Mouse (Mus musculus): Measurements from ENCODE around the gene Mfsd11. TPM values are rescaled to one million over a fixed set of nuclear protein-coding genes. Genes with fewer than 3 reads are reported as not detected.
"Not testable (repeated sequence)": the region's sequence is repeated elsewhere in the genome, so short reads cannot be mapped to it uniquely, and the experiment has no call there.

The Mfsd11 gene
- total RNA-seq, 2 experiments from 2014 or later, result 33.7 to 35.2 TPM

DNA sequence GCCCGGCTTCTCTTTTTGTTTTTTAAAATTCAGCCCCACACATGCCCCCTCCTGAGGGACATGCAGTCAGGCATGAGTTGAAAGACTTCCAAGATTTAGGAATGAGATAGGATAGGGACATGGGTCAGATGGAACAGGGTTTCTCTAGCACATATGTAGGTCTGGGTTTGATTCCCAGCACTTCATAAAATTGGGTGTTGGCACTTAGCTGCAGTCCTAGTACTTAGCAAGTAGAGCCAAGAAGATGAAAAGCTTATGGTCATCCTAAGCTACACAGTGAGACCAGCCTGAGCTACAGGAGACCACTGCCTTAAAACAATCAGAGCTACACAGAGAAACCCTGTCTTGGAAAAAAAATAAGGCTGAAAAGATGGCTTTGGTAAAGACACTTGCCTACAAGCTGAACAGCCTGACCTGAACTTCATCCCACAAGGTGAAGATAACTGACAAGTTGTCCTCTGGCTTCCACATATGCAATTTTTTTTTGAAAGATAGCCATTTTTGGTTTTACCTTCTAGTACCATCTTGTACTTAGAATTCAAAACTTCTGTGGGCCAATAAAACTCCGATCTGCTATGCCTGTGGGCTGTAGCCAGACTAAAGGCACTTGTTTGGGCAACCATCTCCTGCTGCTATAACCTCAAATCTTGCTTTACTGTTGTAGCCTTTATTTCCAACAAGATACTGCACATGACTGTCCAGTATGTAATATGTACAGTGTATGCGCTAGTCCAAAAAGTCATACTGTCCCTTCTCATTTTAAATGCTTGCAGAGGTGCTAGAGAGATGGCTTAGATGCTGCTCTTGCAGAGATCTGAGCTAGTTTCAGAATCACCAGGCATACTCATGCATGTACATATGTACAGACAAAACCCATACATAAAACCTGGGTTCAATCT, 4.8 kb upstream of the Mfsd11 start:
- DNase-seq, result no peak

DNA sequence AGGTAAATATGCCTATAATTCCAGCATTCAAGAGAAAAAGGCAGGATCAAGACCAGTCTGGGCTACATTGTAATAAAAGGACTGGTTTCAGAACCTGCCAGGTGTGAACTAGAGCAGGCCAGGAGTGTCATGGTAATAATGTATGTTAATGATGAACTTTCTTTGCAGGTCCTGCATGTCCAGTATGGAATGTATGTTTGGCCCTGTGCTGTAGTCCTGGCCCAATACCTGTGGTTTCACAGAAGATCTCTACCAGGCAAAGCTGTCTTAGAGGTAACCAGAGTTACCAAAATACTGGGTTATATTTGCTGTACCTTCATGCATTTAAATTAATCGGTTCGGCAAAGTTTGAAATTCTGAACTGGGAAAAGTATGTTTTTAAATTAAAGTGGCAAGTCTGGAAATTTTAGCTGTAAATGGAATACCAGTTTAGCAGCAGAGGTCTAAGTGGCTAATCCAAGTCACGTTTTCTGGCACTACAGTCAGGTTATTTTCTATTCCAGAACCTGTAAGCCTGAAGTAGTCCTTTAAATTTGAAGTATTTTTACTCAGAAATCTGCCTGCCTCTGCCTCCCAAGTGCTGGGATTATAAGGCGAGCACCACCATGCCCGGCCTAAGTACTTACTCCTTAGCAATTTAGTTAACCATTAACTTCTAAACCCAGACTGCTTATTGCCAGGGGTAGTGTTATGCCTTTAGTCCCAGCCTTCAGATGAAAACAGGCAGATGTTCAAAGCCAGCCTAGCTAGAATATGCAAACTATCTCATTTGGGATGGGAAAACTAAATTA, 4.0 kb upstream of the Mfsd11 start:
- DNase-seq, result no peak

DNA sequence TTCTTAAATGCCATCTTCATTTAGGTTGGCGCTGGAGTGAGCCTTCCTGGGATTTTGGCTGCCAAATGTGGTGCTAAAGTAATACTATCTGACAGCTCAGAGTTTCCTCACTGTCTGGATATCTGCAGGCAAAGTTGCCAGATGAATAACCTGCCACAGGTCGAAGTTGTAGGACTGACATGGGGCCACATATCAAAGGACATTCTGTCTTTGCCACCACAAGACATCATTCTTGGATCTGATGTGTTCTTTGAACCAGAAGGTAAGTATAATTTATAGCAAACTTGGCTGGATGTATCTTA, 3.4 kb upstream of the Mfsd11 start:
- DNase-seq, result not testable (repeated sequence)

DNA sequence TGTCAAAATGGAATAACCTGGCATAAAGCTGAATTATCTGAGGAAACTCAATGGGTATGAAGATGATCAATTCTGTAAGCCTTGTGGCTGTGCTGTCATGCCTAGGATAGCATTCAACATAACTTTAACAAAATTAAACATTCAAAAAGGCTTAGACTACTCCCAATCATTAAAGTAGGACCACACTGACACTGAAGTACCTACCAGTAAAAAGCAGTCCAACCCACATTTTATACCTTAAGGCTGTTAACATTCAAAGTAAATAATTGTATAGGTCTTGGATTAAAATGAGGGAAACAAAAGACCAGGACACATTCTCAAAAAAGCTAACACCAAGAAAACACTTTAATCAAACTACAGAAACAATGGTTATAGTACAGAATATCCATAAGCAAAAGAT, 2.7 kb upstream of the Mfsd11 start:
- DNase-seq, result no peak

DNA sequence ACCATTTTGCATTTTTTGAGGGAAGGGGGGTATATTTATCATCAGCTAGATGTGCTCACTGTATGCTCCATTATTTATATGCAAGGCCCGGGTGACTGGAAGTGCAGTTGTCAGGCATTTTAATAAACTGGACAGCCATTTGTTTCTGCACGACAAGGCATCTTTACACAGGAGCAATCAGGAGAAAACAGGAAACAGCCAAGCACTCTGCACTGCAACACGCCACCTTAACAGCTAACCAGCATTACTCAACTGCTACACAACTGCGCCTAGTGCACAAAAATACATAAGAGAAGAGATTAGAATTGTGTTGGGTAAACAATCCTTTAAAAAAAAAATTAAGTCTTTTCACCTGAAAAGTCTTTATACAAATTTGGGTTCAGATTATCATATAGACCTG, 2.2 kb upstream of the Mfsd11 start:
- no peak for DNase-seq

DNA sequence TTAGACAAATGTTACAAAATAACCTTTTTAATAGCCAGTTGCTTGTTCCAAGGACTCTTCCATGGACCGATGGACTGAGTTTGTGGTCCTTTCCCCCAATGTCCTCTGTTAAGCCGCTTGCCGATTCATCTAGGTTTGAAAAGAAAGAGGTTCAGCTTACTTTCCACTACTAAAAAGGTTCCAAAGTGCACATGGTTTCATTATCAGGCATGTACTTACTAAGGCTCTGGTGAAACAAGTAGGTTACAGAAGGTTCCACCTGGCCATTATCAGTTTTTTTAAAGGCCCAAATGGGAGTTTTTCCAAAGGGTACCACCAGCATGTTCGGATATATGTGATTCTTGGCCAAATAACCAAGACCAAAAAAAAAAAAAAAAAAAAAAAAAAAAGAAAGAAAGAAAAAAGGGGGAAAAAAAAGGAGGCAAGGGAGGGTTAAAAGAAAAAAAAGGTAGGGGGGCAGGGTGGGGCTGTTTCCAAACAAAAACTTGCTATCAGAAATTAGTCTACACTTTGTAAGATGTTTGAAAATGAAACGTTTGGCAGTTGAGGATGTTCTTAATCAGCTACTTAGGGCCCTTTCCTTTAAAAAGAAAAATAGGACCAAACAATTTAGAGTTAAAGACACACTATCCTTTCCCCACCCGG, 1.3 kb upstream of the Mfsd11 start:
- no peak for DNase-seq

DNA sequence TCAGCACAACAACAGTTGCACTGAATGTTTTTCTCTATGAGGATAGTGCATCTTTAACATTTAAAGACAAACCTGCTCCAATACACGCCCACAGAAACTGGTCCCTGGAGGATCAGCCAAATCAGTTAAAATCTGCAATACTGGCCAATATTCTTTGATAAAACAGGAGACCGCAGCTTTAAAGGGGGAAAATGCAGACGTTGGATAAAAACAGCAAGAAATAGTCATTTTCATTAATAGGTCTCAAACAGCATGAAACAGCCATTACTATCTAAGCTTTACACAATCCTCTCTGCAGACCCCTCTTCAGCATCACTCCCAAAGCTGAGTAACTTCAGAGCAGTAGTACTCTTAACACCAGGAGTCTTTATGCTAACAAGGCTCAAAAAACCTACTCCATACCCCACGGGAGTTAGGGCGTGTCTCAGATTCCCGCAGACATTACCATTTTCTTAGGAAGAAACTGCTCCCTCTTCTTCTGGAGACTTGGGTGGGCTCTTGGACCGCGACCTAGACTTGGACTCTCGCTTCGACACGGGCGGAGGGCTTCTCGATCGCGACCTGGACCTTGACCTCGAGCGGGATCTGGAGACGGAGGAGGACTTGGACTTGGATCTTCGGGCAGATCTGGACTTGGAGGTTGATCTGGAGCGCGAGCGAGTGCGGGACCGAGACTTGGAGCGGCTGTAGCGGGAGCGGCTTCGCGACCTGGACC, 507 bp upstream of the Mfsd11 start:
- no peak for DNase-seq

DNA sequence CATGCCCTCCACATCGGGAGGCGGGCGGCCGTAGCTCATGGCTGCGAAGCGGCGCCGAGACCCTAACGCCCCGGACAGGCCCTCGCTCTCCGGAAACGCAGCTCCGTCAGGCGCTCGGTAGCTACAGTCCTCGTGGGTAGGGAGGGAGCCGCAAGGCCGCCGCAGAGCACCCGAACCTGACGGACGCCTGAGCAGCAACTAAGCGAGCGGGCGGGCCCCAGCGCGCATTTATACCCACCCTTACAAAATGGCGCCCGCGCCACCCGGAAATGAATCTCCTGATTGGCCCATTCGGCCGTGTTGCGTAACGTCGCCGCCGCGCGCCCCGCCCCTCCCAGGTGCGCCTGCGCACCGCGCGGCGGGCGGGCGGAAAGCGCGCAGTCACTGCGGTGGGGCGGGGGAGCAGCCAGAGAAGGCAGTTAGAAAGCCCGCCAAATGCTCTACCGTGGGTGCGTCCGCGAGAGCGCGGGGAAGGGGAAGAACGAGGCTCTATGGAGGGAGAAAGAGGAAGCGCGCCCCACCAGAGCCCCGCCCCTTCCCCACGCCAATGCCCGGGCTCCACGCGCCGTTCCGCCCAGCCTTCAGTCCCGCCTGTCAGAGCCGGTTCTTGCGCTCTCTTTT, 761 bp downstream of the Mfsd11 start, which contains the start of gene Srsf2:
Gene Srsf2, minus strand, starts transcription at position 204 of the 621 bp plus-strand sequence.
- DNase-seq, result peak; percentile 95 to 97

DNA sequence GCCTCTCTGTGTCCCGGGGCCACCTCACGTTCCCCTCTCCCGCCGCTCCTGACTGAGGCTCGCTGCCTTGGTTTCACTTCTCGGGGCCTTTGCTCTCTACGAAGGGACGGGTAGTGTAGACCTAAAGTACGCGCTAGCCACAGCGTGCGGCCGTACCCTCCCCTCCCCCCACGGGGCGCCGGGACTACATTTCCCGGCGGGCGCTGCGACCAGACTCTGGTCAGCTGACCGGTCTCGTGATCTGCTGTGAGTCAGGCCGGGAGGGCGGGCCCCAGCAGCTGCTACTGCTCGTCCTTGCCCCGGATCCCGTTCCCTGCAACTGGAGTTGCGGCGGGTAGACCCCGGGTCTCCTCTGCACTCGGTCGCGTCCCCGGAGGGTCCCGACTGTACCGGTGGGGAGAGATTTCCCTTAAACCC, 1.3 kb downstream of the Mfsd11 start:
- peak; percentile 99 for DNase-seq

DNA sequence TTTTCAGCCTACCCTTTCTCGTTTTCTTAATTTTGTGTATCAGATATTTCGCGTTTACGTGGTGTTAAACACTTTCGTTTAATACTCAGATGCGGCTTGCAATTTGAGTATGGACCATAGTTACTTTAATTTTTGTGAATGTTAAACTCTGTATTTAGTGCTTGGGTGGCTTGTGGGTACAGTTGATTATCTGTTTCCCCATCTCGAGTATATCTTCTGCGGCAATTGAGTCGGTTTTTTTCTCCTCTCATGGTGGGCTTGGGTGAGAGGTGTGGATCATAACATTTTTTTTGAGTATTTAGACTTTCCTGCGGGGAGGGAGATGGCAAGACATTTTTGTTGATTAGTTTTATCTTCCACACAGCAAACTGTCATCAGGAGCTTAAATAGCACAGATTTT, 2.0 kb downstream of the Mfsd11 start:
- DNase-seq, result no peak

DNA sequence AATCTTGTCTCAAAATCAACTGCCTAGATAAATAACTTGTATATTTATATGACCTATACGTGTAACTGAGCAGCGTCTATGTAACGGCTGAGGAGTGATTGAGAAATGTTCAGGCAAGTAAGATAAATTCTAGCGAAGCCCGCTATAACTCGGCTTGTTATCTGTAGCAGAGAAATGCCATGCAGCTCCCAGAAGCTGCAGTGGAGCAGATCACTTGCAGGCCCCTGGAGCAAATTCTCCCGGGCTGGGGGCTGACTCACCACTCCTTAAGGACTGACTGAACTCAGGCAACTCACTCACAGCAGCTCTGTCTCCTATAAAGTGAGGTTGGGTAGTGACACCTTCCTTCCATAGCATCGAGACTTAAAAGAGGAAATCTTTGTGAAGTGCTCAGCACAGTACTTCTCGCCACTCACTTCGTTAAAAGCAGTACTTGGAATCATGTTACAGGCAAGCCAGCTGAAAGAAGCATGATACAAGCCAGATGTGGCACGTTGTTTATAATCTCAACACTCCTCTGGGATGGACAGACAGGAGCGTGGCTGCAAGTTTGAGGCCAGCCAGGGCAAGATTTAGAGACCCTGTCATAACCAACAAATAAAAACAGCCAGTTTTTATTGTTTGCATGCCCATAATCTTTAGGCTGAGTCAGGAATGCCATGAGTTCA, 5.1 kb downstream of the Mfsd11 start:
- DNase-seq, result no peak

DNA sequence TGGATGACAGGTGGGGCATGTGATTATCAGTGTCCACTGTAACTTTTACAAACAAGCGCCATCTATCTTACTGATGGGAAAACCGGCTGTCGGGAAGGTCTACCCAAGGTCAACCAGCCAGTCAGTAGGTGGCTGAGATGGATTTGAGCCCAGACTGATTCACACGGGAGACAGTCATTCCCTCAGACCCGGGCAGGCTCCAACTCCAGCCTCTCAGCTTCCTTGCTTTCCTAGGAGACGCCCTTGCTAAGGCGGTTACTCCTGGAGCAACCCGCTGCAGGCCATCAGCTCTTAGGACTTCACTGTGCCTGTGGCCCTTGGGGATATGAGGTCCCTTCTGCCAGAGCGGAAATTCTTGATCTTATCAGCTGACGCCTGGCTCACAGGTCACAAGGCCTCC, 12.2 kb downstream of the Mfsd11 start:
- peak; percentile 45 to 57 for DNase-seq

DNA sequence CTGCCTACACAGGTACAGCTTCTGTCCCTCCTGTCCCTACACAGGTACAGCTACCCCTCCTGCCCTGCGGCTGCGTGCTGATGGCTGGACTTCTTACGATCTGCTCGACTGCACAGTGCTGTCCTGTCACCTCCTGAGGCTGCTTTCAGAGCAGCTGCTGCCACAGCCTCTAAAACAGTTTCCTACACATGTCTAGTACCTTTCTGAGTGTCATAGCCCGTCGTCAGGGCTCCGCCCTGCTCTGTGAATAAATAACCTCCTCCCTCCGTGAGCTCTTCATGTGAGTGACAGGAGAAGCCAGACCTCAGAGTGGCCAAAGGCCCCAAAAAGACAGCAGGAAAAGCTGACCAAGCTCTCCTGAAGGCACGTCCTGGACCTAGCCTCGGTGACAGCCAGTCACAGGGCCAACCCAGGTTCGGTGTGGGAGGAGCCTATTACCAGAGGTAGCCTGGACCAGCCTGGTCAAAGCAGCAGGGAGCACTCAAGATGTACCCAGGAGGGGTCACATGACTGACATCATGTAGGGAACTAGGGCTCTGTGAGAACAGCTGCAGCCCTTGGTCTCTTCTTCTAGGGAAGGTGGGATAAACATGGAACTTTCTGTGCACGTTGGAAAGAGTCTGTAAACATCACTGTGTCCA, 13.8 kb downstream of the Mfsd11 start:
- DNase-seq, result no peak

DNA sequence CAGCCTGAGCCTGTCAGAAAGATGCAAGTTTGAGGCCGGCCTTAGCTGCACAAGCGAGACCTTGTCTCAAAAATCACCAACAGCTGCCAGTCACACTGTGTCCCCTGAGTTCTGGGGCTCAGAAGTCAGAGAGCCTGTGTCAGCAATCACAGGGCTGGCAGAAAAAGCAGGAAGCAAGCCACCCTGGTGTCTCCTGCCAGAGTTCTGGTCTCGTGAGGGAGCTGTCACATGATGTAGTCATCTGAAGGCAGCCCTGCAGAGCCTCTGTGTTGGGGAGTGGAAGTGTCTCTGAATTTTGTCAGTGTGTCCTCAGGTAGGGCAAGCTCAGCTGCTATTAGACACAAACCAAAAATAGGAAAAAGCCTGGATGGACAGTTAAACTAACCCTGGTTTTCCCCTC, 15.9 kb downstream of the Mfsd11 start:
- DNase-seq, result peak; percentile 25 to 53

DNA sequence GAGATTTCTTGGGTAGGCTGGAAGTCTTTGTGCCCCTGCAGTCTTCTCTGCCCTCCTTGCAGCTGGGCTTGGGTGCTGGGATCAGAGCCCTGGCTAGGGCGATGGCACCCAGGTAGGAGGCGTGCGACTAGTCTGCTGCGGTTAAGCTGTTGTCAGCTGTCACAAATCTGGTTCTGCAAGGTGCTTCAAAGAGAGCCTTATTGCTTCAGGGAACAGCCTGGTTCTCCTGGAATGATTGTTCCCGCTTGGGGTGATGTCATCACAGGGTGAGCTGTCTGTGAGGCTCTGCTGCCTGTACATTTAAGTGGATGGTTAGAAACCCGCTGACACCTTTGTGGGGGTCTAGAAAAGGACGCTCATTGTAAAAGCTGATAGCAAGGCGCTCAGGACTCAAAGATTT, 17.0 kb downstream of the Mfsd11 start:
- DNase-seq, result no peak

DNA sequence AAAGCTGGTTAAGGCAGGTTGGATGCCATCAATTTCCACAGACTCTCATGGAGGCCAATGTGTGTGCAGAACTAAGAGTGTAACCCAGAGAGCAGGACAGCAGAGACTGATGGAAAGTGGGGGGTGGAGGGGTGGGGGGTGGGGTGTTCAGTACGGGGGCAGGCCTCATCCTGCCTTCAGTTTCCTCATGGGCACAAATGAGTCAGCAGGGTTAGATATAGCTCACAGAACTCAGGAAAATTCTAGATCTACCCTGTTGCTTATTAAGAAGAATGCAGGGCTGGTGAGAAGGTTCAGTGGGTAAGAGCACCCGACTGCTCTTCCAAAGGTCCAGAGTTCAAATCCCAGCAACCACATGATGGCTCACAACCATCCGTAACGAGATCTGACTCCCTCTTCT, 17.4 kb downstream of the Mfsd11 start:
- no peak for DNase-seq

DNA sequence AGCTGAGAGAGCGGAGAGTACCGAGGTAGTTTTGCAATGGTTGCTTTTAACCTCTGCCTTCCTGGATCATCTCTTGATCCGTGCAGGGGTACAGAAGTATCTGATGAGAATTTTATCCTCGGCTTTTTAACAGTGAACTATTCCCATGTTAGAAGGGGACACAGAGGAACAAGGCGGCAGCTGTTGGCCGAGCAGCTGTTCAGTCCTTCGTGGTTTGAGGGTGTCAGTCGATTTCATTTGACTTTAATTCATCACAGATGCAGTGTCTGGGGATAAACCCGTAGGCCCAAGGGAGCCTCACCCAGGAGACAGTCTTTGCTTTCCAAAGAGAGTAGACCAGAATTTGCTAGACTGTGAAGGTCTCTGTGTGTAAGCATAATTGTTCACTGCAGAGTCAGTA, 19.3 kb downstream of the Mfsd11 start:
- DNase-seq, result no peak

DNA sequence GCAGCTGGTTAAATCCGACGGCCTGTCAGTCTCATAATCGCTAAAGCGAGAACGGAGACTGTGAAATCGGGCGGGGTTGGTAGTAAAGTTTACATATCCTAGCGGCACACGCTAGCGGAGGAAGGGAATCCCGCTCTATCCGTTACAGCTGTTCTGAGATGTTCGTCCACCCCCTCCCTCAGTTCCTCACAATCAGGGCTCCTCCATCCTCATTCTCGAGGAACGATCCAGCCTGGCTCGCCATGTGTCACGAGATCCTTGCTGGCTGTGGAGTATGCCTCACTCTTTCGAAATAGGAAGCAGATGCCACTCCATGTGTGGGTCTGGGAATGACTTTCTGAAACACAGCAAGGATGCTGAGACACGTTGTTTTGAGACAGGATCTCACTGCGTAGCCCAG, 21.7 kb downstream of the Mfsd11 start:
- no peak for DNase-seq

DNA sequence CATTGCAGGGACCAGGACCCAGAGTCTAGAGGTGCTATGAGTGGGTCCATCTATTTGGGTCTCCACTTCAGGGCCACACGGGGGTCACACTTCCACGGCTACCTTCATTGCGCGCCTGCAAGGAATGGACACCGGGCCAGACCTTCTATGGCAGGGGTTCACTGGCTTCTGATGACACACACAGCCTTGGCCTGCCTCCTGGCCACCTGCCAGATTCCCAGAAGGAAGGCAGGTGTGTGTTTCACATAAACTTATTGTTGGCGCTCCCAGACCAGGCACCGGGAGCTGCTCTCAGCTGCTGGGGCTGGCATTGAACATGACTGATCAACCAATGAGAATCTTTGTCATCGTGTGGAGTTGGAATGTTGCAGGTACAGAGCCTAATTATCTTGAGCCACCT, 26.2 kb downstream of the Mfsd11 start:
- peak; percentile 23 to 24 for DNase-seq

DNA sequence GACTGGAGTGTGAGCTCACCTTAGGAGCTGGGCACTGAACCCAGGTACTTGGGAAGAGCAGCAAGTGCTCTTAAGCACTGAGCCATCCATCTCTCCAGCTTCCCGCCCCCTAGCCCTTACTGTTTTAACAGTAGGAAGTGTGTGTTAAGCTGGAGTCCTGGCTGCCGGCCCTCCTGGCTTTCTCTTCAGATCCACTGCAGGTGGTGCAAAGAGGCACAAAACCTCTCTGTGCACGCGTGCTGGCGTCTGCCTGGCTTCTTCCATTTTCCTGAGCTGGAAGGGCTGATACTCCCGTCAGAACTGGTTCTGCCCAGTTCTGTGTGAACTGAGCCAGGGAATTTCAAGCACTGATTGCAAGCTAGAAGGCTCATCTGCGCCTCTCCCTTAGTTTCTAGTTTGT, 28.6 kb downstream of the Mfsd11 start:
- no peak for DNase-seq

DNA sequence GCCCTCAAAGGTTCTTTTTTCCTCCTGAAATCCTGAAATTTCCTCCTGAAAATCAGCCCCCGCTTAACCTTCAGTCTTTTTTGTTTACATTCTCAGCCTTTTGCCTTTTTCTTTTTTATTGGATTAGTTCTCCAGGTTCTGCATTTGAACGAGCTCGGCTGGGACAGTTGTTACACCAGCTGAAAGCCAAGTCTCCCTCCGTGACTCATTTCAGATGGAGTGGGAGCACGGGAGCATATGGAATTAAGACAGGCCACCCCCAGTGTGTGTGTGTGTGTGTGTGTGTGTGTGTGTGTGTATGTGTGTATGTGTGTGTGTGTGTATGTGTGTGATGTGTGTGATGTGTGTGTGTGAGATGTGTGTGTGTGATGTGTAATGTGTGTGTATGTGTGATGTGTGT, 29.2 kb downstream of the Mfsd11 start:
- DNase-seq, result no peak
